Mouse (Mus musculus) right cerebral cortex, adult 2 months (tissue): ENCODE measurements around the gene Tmem150a.

Source experiments
- DNase-seq, 2 experiments: peaks; one replicate each; pipeline ENCODE4 v3.0.0; 2021 to 2022; ENCODE audit warnings: low spot score in 2 of 2

The Tmem150a gene

GRCm38 (mm10) chr6:72355066-72355911 lies at the start of gene Tmem150a:
TSS of gene Tmem150a (plus strand) at chr6:72355447.
- peak; percentile 71 to 74 for DNase-seq

GRCm38 (mm10) chr6:72312198-72312597 lies 43.0 kb upstream of the Tmem150a start:
- DNase-seq: no peak

- no peak for DNase-seq
Measured at GRCm38 (mm10) chr6:72313124-72313867, 42.0 kb upstream of the Tmem150a start.

GRCm38 (mm10) chr6:72315384-72315783 lies 39.9 kb upstream of the Tmem150a start:
- no peak for DNase-seq

- no peak for DNase-seq
Measured at GRCm38 (mm10) chr6:72316044-72316443, 39.2 kb upstream of the Tmem150a start.

GRCm38 (mm10) chr6:72318440-72318839 lies 36.8 kb upstream of the Tmem150a start:
- peak; percentile 10 to 11 for DNase-seq

- DNase-seq: peak; percentile 66 to 71
Measured at GRCm38 (mm10) chr6:72319019-72319418, 36.2 kb upstream of the Tmem150a start.

GRCm38 (mm10) chr6:72322936-72323335 lies 32.3 kb upstream of the Tmem150a start:
- DNase-seq: no peak

GRCm38 (mm10) chr6:72323786-72324508 lies 31.3 kb upstream of the Tmem150a start:
- no peak for DNase-seq

GRCm38 (mm10) chr6:72326274-72326673 lies 29.0 kb upstream of the Tmem150a start:
- DNase-seq: peak; percentile 48 to 52

GRCm38 (mm10) chr6:72329019-72329418 lies 26.2 kb upstream of the Tmem150a start:
- no peak for DNase-seq

GRCm38 (mm10) chr6:72330133-72330532 lies 25.1 kb upstream of the Tmem150a start:
- DNase-seq: no peak

- DNase-seq: no peak
Measured at GRCm38 (mm10) chr6:72333111-72333510, 22.1 kb upstream of the Tmem150a start.

GRCm38 (mm10) chr6:72340481-72340880 lies 14.8 kb upstream of the Tmem150a start:
- DNase-seq: no peak

- DNase-seq: no peak
Measured at GRCm38 (mm10) chr6:72344396-72345073, 10.7 kb upstream of the Tmem150a start.

GRCm38 (mm10) chr6:72345074-72345567 lies 10.1 kb upstream of the Tmem150a start, which contains the start of gene Usp39:
TSS of gene Usp39 (minus strand) at chr6:72345184.
- DNase-seq: peak; percentile 98

- no peak for DNase-seq
Measured at GRCm38 (mm10) chr6:72345633-72346032, 9.6 kb upstream of the Tmem150a start.

GRCm38 (mm10) chr6:72346261-72346660 lies 9.0 kb upstream of the Tmem150a start:
- DNase-seq: no peak

GRCm38 (mm10) chr6:72347166-72347941 lies 7.9 kb upstream of the Tmem150a start, which contains the start of gene 0610030E20Rik:
TSS of gene 0610030E20Rik (plus strand) at chr6:72347317.
- DNase-seq: peak; percentile 76 to 77

- DNase-seq: no peak
Measured at GRCm38 (mm10) chr6:72348411-72348810, 6.8 kb upstream of the Tmem150a start.
